Mouse (Mus musculus) spleen, adult 2 months (tissue): Measurements from ENCODE around the gene Nab1. TPM values are rescaled to one million over a fixed set of nuclear protein-coding genes. Genes with fewer than 3 reads are reported as not detected.

Experiments used
- DNase-seq, 2 experiments: peaks; one replicate each; pipeline versions ENCODE4 v3.0.0 to v3.0.0-alpha.2; 2012 to 2021; ENCODE audit warnings: low spot score in 2 of 2, low read depth in 1 of 2
- H3K27ac ChIP-seq: fragments of 200-500 bp; 2 replicates; pipeline ENCODE4 v1.5.1; 2012; ENCODE audit warnings: low read length, inconsistent platforms; ENCODE audit not compliant: insufficient read depth
- H3K27me3 ChIP-seq: fragments of 200-500 bp; 2 replicates; pipeline ENCODE4 v1.6.1; 2012; ENCODE audit warnings: mild to moderate bottlenecking, moderate library complexity, low read length, inconsistent platforms; ENCODE audit not compliant: control insufficient read depth, insufficient read depth
- H3K36me3 ChIP-seq: fragments of 200-500 bp; 2 replicates; pipeline ENCODE4 v1.6.1; 2012; ENCODE audit warnings: mild to moderate bottlenecking, low read length, inconsistent platforms; ENCODE audit not compliant: control insufficient read depth, insufficient read depth
- H3K4me1 ChIP-seq: fragments of 200-500 bp; 2 replicates; pipeline ENCODE4 v1.6.1; 2011; ENCODE audit warnings: inconsistent platforms; ENCODE audit not compliant: control insufficient read depth, insufficient read depth, insufficient read length
- H3K4me3 ChIP-seq: fragments of 200-500 bp; 2 replicates; pipeline ENCODE4 v1.5.1; 2011; ENCODE audit warnings: mild to moderate bottlenecking, inconsistent platforms; ENCODE audit not compliant: insufficient read depth, insufficient read length; ENCODE audit errors: extremely low read depth
- CTCF ChIP-seq: fragments of 200-500 bp; IDR thresholded peaks from 2 replicates; pipeline ENCODE4 v1.5.1; 2011; ENCODE audit warnings: mild to moderate bottlenecking, inconsistent platforms; ENCODE audit not compliant: insufficient read depth, insufficient read length, insufficient replicate concordance; ENCODE audit errors: extremely low read depth
- POLR2A ChIP-seq: fragments of 200-500 bp; IDR thresholded peaks from 2 replicates; pipeline ENCODE4 v1.6.1; 2011; ENCODE audit warnings: low read depth, low read length, inconsistent platforms
- WGBS: fragments of 180-500 bp; shearing (Covaris S2); methylation state at CpG from one replicate; pipeline ENCODE4 v1.1.7; 2018; 5-methylcytosine and 5-hydroxymethylcytosine counted together
- polyA plus RNA-seq: library from polyadenylated mRNA; depleted of rRNA; stranded (reverse); fragments of >200 nt; gene quantifications from 2 replicates; pipeline ENCODE4 v1.2.3, GENCODE M21; 2012

Gene Nab1
- polyA plus RNA-seq, 1 experiment = 8.2 TPM

DNA sequence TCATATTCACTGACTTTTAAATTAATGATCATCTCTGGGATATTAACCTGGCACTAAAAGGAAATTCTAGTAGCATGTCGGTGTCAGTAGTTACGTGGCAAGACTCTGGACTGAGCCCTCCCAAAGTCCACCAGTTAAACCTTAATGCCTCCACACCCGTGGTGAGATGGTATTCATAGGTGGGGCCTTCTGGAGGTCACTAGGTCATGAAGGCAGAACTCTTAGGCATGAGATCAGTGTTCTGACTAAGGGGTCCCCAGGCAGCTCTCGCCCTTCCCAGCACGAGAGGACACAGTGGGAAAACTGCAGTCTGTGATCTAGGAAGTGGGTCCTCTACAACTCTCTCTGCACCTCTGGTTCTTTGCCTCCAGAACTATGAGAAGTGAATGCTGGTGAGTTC is 24.2 kb upstream of the Nab1 start:
- H3K27me3 ChIP-seq = no peaks in the 10 kb centered on the region
- peaks cover 4% of the 10 kb centered on the region; the same call in 1 of the 2 replicates for H3K4me1 ChIP-seq
- no peak for DNase-seq
- H3K27ac ChIP-seq = no peak overlapping the region
- WGBS = 89% methylated on average over 5 of the region's 5 CpGs
- H3K4me3 ChIP-seq = no peak overlapping the region
- H3K36me3 ChIP-seq = no peaks in the 10 kb centered on the region
- TF ChIP-seq CTCF (no peak), POLR2A (no peak)

DNA sequence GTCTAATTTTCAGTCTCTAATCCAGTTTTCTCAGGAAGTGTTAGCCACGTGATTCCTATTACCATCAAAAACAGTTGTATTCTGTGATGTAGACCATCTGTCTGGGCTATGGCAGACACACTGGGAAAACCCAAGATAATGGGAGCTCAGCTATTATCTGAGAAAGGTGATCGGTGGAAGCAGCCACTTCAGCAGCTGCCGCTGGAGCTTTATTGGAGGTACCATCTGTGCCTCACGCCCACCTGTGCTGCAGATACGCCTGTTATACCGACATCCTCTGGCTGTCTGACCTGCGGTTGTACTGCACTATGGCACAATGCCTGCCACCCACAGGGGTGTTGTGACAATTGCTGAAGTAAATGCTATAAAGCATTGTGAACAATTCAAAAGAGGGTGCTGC is 23.7 kb upstream of the Nab1 start:
- WGBS = 87% methylated on average over 7 of the region's 7 CpGs
- peaks cover 4% of the 10 kb centered on the region; the same call in 1 of the 2 replicates for H3K4me1 ChIP-seq
- no peaks in the 10 kb centered on the region for H3K36me3 ChIP-seq

DNA sequence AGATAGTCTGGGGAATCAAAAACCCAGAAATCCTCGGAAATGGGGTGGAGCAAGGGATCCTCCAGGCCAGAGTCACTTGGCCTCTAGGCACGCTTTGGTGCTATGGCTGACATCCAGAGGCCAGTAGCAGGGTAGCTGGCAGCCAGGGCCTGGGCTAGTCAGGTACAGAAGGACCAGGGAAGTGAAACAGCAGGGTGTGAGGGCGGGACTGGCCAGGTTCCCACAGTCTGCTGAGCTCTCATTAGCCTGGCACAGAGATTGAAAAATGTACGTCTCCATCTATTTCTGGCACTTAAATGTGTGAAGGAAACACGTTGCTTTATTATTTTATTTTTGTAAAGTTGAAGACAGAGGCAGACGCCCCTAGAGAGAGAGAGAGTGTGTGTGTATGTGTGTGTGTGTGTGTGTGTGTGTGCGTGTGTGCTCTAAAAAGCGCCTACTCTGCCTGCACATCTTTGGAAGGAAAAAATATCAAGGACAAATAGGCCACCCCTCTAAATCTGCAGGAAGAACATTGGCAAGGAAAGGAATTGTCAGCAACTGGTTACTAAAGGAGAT is 21.0 kb upstream of the Nab1 start:
- no peak for TF ChIP-seq CTCF
- TF ChIP-seq POLR2A = no peak
- H3K4me1 ChIP-seq = peaks cover 4% of the 10 kb centered on the region; the same call in 1 of the 2 replicates
- peak in 1 of 2 experiments; percentile 52 for DNase-seq

More for the DNA sequence above, 23.7 kb upstream of the Nab1 start:
- H3K27me3 ChIP-seq = no peaks in the 10 kb centered on the region
- H3K27ac ChIP-seq = no peak overlapping the region
- TF ChIP-seq POLR2A (no peak), CTCF (no peak)
- DNase-seq = no peak
- no peak overlapping the region for H3K4me3 ChIP-seq

DNA sequence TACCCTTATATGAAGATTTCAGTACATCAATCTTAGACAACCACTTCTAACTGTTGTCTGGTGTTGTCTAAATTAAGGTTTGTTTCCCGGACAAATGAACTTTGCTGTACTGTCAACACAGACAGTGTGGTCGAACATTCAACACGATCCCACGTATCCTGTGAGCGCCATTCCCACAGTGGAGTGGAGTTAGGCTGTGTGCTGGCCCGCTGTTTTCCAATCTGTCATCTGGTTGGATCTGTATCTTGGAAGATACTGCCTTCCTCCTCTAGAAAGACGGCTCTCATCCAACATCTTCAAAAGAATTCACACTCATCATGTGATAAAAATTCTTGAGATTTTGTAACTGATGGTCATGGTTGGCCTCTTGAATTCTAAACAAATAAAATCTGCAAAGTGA is 19.7 kb upstream of the Nab1 start:
- WGBS = 88% methylated on average over 7 of the region's 7 CpGs
- no peak for TF ChIP-seq CTCF
- no peak for TF ChIP-seq POLR2A

More for the DNA sequence above, 21.0 kb upstream of the Nab1 start:
- Histone ChIP-seq H3K36me3 (no peaks in the 10 kb centered on the region), H3K27ac (peak overlapping the region; percentile 68), H3K27me3 (no peaks in the 10 kb centered on the region), H3K4me3 (no peak overlapping the region)
- 43% methylated on average over 8 of the region's 8 CpGs for WGBS

DNA sequence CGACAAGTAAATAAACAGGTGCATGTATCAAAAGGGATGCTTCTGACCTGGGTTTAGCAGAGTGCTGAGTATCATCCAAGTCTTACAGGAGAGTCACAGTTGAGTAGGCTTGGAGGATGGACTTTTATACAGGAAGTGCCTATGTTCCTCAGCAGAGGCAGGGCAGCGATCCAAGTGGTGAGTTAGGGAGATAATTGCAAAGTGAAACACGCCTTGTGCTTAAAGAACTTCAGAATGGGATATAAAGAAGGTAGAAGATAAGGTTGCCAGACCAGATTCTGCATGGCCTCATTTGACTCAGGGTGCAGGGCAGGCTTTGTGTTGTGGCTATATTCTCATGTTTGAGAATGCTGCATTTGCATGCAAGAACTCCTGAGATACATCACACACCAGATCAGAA is 14.8 kb upstream of the Nab1 start:
- TF ChIP-seq POLR2A = no peak
- no peak for DNase-seq
- 58% methylated on average over 3 of the region's 3 CpGs for WGBS
- Histone ChIP-seq H3K4me1 (peaks cover 12% of the 10 kb centered on the region), H3K36me3 (no peaks in the 10 kb centered on the region), H3K27me3 (no peaks in the 10 kb centered on the region), H3K27ac (no peak overlapping the region), H3K4me3 (no peak overlapping the region)

More for the DNA sequence above, 19.7 kb upstream of the Nab1 start:
- H3K36me3 ChIP-seq = no peaks in the 10 kb centered on the region
- no peak overlapping the region for H3K27ac ChIP-seq
- H3K27me3 ChIP-seq = no peaks in the 10 kb centered on the region
- no peak for DNase-seq
- no peak overlapping the region for H3K4me3 ChIP-seq
- peaks cover 7% of the 10 kb centered on the region; the same call in 1 of the 2 replicates for H3K4me1 ChIP-seq

DNA sequence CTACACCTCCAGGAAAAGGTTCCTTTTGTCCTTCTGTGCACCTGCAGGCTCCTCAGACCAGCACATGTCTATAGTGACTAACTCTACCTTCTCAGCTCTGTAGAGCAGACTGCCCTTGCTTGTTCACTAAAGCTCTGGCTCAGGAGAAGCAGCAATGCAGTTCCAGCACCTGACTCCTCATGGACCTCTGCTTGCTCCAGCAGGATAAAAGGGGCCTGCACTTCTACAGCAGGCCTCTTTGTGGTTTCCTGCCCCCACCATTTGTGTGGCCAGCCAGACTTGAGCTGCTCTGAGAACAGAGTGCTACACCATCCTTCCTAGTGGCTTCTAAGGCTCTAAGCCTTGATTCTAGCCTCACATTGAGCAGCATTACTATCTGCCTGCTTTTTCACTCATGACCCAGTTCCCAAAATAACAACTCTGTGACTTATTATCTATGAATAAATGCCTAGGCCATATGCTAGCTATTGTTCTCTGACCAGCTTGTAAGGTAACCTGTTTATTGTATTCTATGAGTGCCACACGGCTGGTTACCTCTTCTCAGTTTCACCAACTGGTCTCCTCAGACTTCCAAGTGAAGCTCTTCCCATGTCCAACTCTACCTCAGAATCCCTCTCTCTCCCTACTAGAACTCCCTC is 11.4 kb upstream of the Nab1 start:
- Histone ChIP-seq H3K4me1 (peaks cover 12% of the 10 kb centered on the region), H3K27ac (peak overlapping the region; percentile 45), H3K36me3 (no peaks in the 10 kb centered on the region), H3K27me3 (no peaks in the 10 kb centered on the region), H3K4me3 (no peak overlapping the region)
- 60% methylated on average over 1 of the region's 1 CpGs for WGBS
- DNase-seq = no peak
- TF ChIP-seq POLR2A = no peak
- no peak for TF ChIP-seq CTCF

DNA sequence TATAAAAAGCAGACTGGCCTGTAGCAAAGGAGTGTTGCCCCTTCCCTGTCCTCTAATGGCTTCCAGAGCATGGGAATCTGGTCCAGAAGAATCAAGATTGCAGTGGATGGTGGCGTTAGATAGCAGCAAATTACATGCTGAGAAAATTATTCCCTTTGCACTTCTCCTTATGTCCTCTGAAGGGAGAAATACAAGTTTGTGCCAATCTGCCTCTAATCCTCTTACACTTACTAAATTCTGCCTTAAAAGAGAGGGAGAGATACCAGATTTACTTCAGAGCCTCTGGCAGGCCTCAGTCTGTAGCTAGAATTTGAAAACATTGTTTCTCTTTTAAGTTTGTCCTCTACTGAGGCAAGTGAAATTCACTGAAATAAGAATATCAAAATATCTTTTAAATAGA is 5.7 kb upstream of the Nab1 start:
- TF ChIP-seq POLR2A (no peak), CTCF (no peak)
- WGBS = 96% methylated on average over 1 of the region's 1 CpGs
- Histone ChIP-seq H3K27ac (no peak overlapping the region), H3K4me1 (0 out of 2 replicates have a peak, but pooled peaks cover 2% of the 10 kb centered on the region), H3K36me3 (no peaks in the 10 kb centered on the region), H3K27me3 (no peaks in the 10 kb centered on the region), H3K4me3 (no peak overlapping the region)
- no peak for DNase-seq
